Mouse (Mus musculus) midbrain, embryonic 14.5 days (tissue): Measurements from ENCODE around the gene Olfr699. TPM values are rescaled to one million over a fixed set of nuclear protein-coding genes. Genes with fewer than 3 reads are reported as not detected.
"Not testable (repeated sequence)": the region's sequence is repeated elsewhere in the genome, so short reads cannot be mapped to it uniquely, and the experiment has no call there.

Source experiments
- ATAC-seq: fragments of 200-750 bp; cut with Nextera tagmentation; 2 replicates; pipeline ENCODE4 v1.8.0; 2017; ENCODE audit warnings: moderate number of reproducible peaks, moderate library complexity; ENCODE audit not compliant: low FRiP score, low TSS enrichment
- DNase-seq: peaks from one replicate; pipeline ENCODE4 v3.0.0-alpha.2; 2015
- H3K27ac ChIP-seq: fragments of 300-500 bp; sonication (generic); replicated peaks from 2 replicates; pipeline ENCODE4 v1.5.1; 2014; ENCODE audit warnings: mild to moderate bottlenecking, low read depth, low read length, moderate library complexity
- H3K27me3 ChIP-seq: fragments of 300-500 bp; sonication (generic); 2 replicates; pipeline ENCODE4 v1.6.1; 2014; ENCODE audit warnings: low read length, control low read depth, mixed read lengths; ENCODE audit not compliant: control insufficient read depth, insufficient read depth
- H3K36me3 ChIP-seq: fragments of 300-500 bp; sonication (generic); 2 replicates; pipeline ENCODE4 v1.6.1; 2014; ENCODE audit warnings: low read length, control low read depth; ENCODE audit not compliant: control insufficient read depth, insufficient read depth
- H3K4me1 ChIP-seq: fragments of 300-500 bp; sonication (generic); 2 replicates; pipeline ENCODE4 v1.6.1; 2014; ENCODE audit warnings: mild to moderate bottlenecking, antibody characterized with exemption, low read length, control low read depth; ENCODE audit not compliant: control insufficient read depth, insufficient read depth
- H3K4me2 ChIP-seq: fragments of 300-500 bp; sonication (generic); 2 replicates; pipeline ENCODE4 v1.6.1; 2014; ENCODE audit warnings: mild to moderate bottlenecking, low read length, moderate library complexity
- H3K4me3 ChIP-seq: fragments of 300-500 bp; sonication (generic); replicated peaks from 2 replicates; pipeline ENCODE4 v1.5.1; 2014; ENCODE audit warnings: low read depth, low read length
- H3K9ac ChIP-seq: fragments of 300-500 bp; sonication (generic); replicated peaks from 2 replicates; pipeline ENCODE4 v1.6.1; 2014; ENCODE audit warnings: mild to moderate bottlenecking, low read length, moderate library complexity
- H3K9me3 ChIP-seq: fragments of 300-500 bp; sonication (generic); 2 replicates; pipeline ENCODE4 v1.6.1; 2016; ENCODE audit warnings: low read length, control low read depth, mixed read lengths; ENCODE audit not compliant: control insufficient read depth
- WGBS: fragments of 180-500 bp; shearing (Covaris S2); extraction: QIAGEN DNeasy Blood & Tissue Kit; methylation state at CpG from one replicate; pipeline ENCODE4 v1.1.7; 2014; 5-methylcytosine and 5-hydroxymethylcytosine counted together
- polyA plus RNA-seq: library from polyadenylated mRNA; unstranded; fragments of >200 nt; fragmentation: Nextera tagmentation; extraction: Ambion mirVana; gene quantifications from 2 replicates; pipeline ENCODE4 v1.2.1, GENCODE M21; 2014

The Olfr699 gene
- not detected in 2 replicates for polyA plus RNA-seq

- Histone ChIP-seq H3K27ac (no peak within 1 kb of the TSS), H3K4me1 (no peaks in the 10 kb centered on the region), H3K9ac (no peak within 1 kb of the TSS), H3K36me3 (no peaks in the 10 kb centered on the region), H3K9me3 (no peaks in the 10 kb centered on the region), H3K4me3 (no peak within 1 kb of the TSS), H3K27me3 (no peaks in the 10 kb centered on the region), H3K4me2 (no peak within 1 kb of the TSS)
- ATAC-seq (no peak), DNase-seq (no peak)
- WGBS: 94% methylated on average over 1 of the region's 1 CpGs
These were observed at the start of gene Olfr699 for GRCm38 (mm10) chr7:106793098-106793497. Gene Olfr699, minus strand, starts transcription at chr7:106793198.

- no peak for DNase-seq
- H3K9ac ChIP-seq: no peak within 1 kb of the TSS
- no peak for ATAC-seq
- no peak within 1 kb of the TSS for H3K4me3 ChIP-seq
- H3K36me3 ChIP-seq: no peaks in the 10 kb centered on the region
- H3K4me1 ChIP-seq: no peaks in the 10 kb centered on the region
- H3K27ac ChIP-seq: no peak within 1 kb of the TSS
- no peaks in the 10 kb centered on the region for H3K27me3 ChIP-seq
- H3K9me3 ChIP-seq: no peaks in the 10 kb centered on the region
- H3K4me2 ChIP-seq: no peak within 1 kb of the TSS
These were observed 40.8 kb upstream of the Olfr699 start, which contains the start of gene Olfr702 for GRCm38 (mm10) chr7:106833793-106834192. Gene Olfr702, minus strand, starts transcription at chr7:106833893.

DNA sequence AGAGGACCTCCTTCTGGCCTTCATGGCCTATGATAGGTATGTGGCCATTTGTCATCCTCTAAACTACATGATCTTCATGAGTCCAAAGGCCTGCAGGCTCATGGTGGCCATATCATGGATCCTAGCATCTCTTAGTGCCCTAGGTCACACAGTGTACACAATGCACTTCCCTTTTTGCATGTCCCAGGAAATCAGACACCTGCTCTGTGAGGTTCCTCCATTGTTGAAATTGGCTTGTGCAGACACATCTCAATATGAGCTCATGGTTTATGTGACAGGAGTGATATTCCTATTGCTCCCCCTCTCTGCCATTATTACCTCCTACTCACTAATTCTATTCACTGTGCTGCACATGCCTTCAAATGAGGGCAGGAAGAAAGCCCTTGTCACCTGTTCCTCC is 25.4 kb upstream of the Olfr699 start:
- H3K9ac ChIP-seq: no peak overlapping the region
- H3K36me3 ChIP-seq: no peaks in the 10 kb centered on the region
- H3K9me3 ChIP-seq: no peaks in the 10 kb centered on the region
- no peaks in the 10 kb centered on the region for H3K27me3 ChIP-seq
- DNase-seq: no peak
- no peak overlapping the region for H3K4me2 ChIP-seq
- ATAC-seq: no peak
- H3K4me1 ChIP-seq: no peaks in the 10 kb centered on the region
- H3K27ac ChIP-seq: no peak overlapping the region
- no peak overlapping the region for H3K4me3 ChIP-seq

DNA sequence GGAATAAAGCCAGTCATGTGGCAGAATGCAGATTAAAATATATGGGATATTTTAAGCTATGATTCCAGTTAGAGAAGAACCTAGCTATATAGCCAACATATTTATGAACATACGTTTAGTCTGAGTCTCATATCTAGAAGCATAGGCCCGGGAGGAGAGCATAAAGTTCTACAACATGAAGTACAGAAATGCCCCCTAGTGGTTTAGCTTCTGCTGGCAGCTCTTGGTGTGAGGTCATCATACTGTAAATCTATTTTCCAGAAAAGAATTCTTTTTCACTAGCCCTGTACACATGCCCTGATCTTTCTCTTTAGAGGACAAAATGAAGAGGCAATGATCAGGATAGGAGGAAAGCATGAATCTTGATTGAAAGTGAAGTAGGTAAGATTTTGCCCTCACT is 22.8 kb upstream of the Olfr699 start:
- H3K27ac ChIP-seq: no peak overlapping the region
- H3K27me3 ChIP-seq: no peaks in the 10 kb centered on the region
- 54% methylated on average over 2 of the region's 2 CpGs for WGBS
- H3K4me3 ChIP-seq: no peak overlapping the region
- H3K4me1 ChIP-seq: no peaks in the 10 kb centered on the region
- no peak overlapping the region for H3K9ac ChIP-seq
- H3K9me3 ChIP-seq: no peaks in the 10 kb centered on the region
- no peak overlapping the region for H3K4me2 ChIP-seq
- ATAC-seq: no peak
- peak; percentile 12 for DNase-seq
- no peaks in the 10 kb centered on the region for H3K36me3 ChIP-seq

- Histone ChIP-seq H3K27me3 (no peaks in the 10 kb centered on the region), H3K27ac (no peak within 1 kb of the TSS), H3K36me3 (no peaks in the 10 kb centered on the region), H3K9ac (no peak within 1 kb of the TSS), H3K4me2 (no peak within 1 kb of the TSS), H3K9me3 (no peaks in the 10 kb centered on the region), H3K4me3 (no peak within 1 kb of the TSS), H3K4me1 (no peaks in the 10 kb centered on the region)
- WGBS: 71% methylated on average over 2 of the region's 2 CpGs
- no peak for ATAC-seq
- DNase-seq: no peak
These were observed 20.8 kb upstream of the Olfr699 start, which contains the start of gene Olfr701 for GRCm38 (mm10) chr7:106813829-106814228. Gene Olfr701, plus strand, starts transcription at chr7:106814129.

GRCm38 (mm10) chr7:106808734-106809133 is 15.7 kb upstream of the Olfr699 start, which contains the start of gene Olfr700:
Gene Olfr700, minus strand, starts transcription at chr7:106808834.
- H3K36me3 ChIP-seq: no peaks in the 10 kb centered on the region
- H3K4me1 ChIP-seq: no peaks in the 10 kb centered on the region
- no peaks in the 10 kb centered on the region for H3K9me3 ChIP-seq
- H3K9ac ChIP-seq: no peak within 1 kb of the TSS
- no peak within 1 kb of the TSS for H3K27ac ChIP-seq
- ATAC-seq (no peak), DNase-seq (no peak)
- H3K4me3 ChIP-seq: no peak within 1 kb of the TSS
- WGBS: 87% methylated on average over 1 of the region's 1 CpGs
- no peaks in the 10 kb centered on the region for H3K27me3 ChIP-seq
- H3K4me2 ChIP-seq: no peak within 1 kb of the TSS

GRCm38 (mm10) chr7:106788330-106788729 is 4.7 kb downstream of the Olfr699 start:
- no peak overlapping the region for H3K4me2 ChIP-seq
- H3K27me3 ChIP-seq: no peaks in the 10 kb centered on the region
- H3K9ac ChIP-seq: no peak overlapping the region
- H3K4me3 ChIP-seq: no peak overlapping the region
- ATAC-seq (no peak), DNase-seq (no peak)
- no peaks in the 10 kb centered on the region for H3K36me3 ChIP-seq
- H3K9me3 ChIP-seq: no peaks in the 10 kb centered on the region
- H3K27ac ChIP-seq: no peak overlapping the region
- no peaks in the 10 kb centered on the region for H3K4me1 ChIP-seq

- not testable (repeated sequence) for ATAC-seq
These were observed 32.0 kb downstream of the Olfr699 start for GRCm38 (mm10) chr7:106761008-106761407.

GRCm38 (mm10) chr7:106758800-106759199 is 34.2 kb downstream of the Olfr699 start:
- Histone ChIP-seq H3K36me3 (no peaks in the 10 kb centered on the region), H3K4me3 (no peak overlapping the region), H3K9me3 (no peaks in the 10 kb centered on the region), H3K9ac (no peak overlapping the region), H3K4me1 (no peaks in the 10 kb centered on the region), H3K27ac (no peak overlapping the region), H3K4me2 (no peak overlapping the region), H3K27me3 (no peaks in the 10 kb centered on the region)
- ATAC-seq (no peak), DNase-seq (no peak)
- 96% methylated on average over 2 of the region's 2 CpGs for WGBS

More at GRCm38 (mm10) chr7:106761008-106761407, 32.0 kb downstream of the Olfr699 start:
- not testable (repeated sequence) for H3K27ac ChIP-seq, H3K27me3 ChIP-seq, H3K9me3 ChIP-seq, H3K4me3 ChIP-seq, H3K4me2 ChIP-seq, H3K9ac ChIP-seq, DNase-seq, H3K4me1 ChIP-seq, H3K36me3 ChIP-seq
- whole genome bisulfite sequencing: 89% methylated on average over 2 of the region's 2 CpGs
